Mouse (Mus musculus): ENCODE results near the gene Stam.
"Not testable (repeated sequence)": the region's sequence is repeated elsewhere in the genome, so short reads cannot be mapped to it uniquely, and the experiment has no call there.

The Stam gene

GRCm38 (mm10) chr2:14073362-14074220, at the start of gene Stam:
Gene Stam, plus strand, starts transcription at chr2:14074098.
- peak; percentile 68 to 90 for DNase-seq (ENCODE audit: low spot score in 2 of 2)

GRCm38 (mm10) chr2:14041249-14041648, 32.6 kb upstream of the Stam start:
- no peak for DNase-seq (ENCODE audit: low spot score in 2 of 2)

DNA sequence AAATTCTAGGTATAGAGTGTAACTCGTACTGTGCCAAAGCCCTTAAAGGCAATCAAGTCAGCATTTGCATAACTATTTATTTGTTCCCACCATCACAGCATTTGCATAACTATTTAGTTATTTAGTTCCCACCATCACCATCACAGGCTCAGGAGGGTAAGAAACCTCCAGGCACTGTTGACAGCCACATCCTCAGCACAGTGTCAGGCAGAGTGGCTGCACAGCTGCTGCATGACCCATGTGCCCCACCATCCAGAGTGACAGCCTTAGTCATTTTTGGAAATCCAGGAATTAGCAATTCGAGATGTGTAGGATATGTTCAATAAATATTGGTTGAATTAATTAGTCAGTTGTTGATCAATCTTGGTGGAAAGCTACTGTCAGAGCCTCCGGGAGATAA, 30.9 kb upstream of the Stam start:
- no peak for DNase-seq (ENCODE audit: low spot score in 2 of 2)

GRCm38 (mm10) chr2:14043577-14044170, 30.2 kb upstream of the Stam start:
- DNase-seq (ENCODE audit: low spot score in 2 of 2), result no peak

GRCm38 (mm10) chr2:14048381-14048780, 25.5 kb upstream of the Stam start:
- DNase-seq (ENCODE audit: low spot score in 2 of 2), result peak; percentile 22 to 83

DNA sequence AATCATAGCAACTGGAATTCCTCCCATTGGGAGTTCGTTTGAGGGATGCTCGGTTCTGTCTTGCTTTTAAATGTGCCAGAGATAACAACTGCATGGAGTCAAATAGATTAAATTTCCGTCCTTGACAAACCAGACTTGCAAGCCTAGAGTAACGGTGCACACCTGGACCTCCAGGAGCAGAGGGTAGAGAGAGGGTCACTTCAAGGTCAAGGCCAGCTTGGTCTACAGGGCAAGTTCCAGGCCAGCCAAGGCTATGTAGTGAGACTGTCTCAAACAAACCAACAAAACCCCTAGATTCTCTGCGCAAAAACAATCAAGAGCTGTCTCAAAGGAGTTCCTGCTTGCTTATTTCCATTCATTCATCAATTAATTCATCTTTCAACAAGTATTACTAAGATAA, 25.1 kb upstream of the Stam start:
- DNase-seq (ENCODE audit: low spot score in 2 of 2), result no peak

DNA sequence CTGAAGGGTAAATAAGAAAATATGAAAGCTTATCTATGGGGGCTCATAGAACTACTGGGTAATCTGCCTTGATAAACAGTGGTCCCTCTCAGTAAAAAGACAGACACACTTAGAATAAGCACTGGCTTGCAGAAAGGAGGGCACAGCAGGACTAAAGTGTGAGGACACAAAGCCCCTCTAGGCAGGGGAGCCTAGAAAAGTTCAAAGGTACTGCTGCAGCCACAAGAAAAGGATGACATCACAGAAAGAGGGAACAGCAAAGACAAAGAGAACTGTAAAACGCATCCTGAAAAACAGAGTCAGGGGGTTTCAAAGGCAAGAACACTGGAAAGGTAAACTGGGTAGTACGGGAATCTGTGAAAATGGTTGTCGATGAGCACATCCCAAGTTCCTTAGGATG, 20.3 kb upstream of the Stam start:
- no peak for DNase-seq (ENCODE audit: low spot score in 2 of 2)

- DNase-seq (ENCODE audit: low spot score in 2 of 2), result no peak
Observed at GRCm38 (mm10) chr2:14054163-14054562, 19.7 kb upstream of the Stam start.

DNA sequence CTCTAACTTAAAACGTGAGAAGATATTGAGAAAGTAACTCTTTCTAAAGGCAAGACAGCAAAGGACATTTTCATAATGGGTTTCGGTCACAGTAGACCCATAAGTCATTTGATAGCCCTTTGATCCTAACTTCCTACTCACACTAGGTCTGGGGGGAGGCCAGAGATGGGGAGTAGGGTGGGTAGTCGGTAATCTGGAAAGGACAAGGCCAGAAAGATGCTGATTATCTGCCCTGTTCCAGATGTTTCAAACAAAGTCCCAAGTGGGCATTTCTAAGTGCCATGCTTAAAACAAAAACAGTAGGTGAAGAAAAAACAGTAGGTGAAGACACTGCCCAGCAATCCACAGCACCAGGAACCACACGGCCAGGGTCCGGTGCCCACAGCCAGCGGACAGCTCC, 19.2 kb upstream of the Stam start:
- DNase-seq (ENCODE audit: low spot score in 2 of 2), result no peak

GRCm38 (mm10) chr2:14055168-14055565, 18.7 kb upstream of the Stam start:
- DNase-seq (ENCODE audit: low spot score in 2 of 2), result no peak

DNA sequence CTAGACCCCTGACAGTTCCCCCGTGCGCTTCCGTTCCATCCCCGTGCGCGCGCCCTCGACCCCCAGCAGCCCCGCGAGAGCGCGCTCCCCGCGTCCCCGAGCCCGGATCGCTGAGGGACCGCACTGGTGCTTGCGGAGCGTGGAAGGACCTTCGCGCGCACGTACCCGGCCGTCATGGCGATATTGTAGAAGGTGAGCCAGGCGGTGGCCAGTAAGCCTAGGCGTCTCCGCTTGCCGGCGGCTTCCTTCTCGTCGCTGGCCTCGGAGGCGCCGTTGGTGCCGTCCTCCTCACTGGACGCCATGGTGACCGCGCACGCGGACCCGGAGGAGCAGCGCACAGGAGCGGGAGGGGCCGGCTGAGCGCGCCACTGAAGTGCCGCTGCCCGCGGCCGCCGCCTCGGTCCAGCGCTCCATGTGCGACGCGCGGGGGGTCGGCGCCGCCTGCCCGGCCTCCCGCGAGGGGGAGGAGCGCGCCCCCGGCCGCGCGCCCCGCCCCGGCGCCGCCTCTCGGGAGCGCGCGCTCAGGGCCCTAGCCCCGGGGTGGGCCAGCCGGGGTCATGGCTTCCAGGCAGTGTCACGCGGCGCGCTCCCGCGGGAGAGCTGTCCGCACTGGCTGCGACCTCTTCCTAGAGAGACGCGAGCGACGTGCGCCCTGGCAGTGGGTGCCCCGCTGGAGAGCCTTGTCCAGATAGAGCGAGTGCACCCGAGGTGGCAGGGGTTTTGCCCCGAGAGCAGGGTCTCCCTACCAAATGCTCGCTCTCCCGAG, 18.1 kb upstream of the Stam start, which contains the start of gene Hacd1:
Hacd1 (minus strand) TSS at position 570 of the 766 bp plus-strand sequence.
- DNase-seq (ENCODE audit: low spot score in 2 of 2), result peak; percentile 38 to 79

GRCm38 (mm10) chr2:14065704-14066650, 7.9 kb upstream of the Stam start:
- no peak for DNase-seq (ENCODE audit: low spot score in 2 of 2)

- DNase-seq (ENCODE audit: low spot score in 2 of 2), result no peak
Observed at GRCm38 (mm10) chr2:14069027-14069426, 4.9 kb upstream of the Stam start.

- no peak for DNase-seq (ENCODE audit: low spot score in 2 of 2)
Observed at GRCm38 (mm10) chr2:14070466-14070865, 3.4 kb upstream of the Stam start.

DNA sequence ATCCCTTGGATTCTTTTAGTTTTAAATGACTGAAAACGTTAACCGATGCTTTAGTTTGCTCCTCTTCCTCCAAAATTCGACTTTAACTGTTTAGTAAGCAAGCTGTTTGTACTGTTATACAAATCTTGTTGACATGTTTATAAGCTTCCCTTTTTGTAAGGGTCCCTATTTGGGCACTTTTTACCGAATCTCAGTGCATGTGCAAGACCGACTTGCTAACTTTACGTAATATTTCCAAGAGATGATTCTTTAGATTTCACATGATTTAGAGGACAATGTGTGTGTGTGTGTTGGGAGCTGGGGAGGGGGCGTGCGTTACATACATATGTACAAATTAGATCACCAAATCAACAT, 913 bp upstream of the Stam start:
- no peak for DNase-seq (ENCODE audit: low spot score in 2 of 2)

GRCm38 (mm10) chr2:14074221-14074901, 463 bp downstream of the Stam start:
- no peak for DNase-seq (ENCODE audit: low spot score in 2 of 2)

DNA sequence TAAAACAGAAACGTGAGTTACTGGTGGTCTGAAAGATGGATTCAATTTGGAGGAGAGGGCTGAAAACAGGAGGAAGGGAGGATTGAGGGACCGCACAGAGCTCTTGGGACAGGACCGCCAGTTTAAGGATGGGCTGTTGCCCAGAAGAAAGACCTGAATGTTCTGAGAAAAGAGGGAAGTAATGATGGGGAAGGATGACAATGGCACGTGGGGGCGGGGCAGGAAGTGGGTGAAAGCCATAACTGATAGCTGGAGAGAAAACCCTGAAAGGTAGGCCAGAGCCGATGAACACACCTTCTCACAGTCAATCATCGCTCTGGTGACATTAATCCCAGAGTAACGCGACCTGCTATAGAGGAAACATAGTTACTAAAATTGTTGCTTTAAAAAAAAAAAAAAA, 4.6 kb downstream of the Stam start:
- not testable (repeated sequence) for DNase-seq (ENCODE audit: low spot score in 2 of 2)

GRCm38 (mm10) chr2:14100533-14100932, 26.6 kb downstream of the Stam start:
- DNase-seq (ENCODE audit: low spot score in 2 of 2), result no peak

GRCm38 (mm10) chr2:14102603-14103002, 28.7 kb downstream of the Stam start:
- DNase-seq (ENCODE audit: low spot score in 2 of 2), result no peak

DNA sequence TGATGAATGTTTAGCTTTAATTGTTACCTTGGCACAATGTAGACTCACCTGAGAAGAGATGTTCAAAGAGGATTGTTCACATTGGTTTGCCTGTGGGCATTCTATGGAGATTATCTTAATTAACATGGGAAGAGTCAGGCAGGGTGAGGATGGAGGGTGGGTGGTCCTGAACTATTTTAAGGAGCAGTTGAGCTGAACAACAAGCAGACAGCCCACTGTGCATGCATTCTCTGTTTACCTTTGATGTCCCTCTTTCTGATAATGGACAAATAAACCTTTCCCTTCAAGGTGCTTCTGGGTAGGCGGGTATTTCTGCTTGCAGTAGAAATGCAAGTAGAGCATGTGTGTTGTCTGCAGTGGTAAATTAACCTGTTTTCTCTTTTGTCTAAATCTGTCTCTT, 30.0 kb downstream of the Stam start:
- DNase-seq (ENCODE audit: low spot score in 2 of 2), result no peak

DNA sequence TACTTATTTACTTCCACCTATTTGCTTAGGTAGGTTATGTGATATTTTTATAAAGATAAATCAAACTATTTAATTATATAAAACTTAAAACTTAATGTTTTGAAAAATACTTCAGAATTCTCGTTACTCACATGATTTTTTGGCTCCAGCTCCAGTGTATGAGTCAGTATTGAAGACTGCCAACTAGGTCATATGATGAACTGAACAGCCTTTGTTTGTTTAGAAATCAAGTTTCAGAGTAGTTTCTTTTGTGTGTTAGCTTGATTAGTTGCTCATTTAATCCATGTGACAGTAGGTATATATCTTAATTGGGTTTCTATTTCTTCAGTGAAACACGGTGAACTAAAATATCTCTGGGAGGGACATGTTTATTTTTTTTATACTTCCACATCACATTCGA, 33.8 kb downstream of the Stam start:
- no peak for DNase-seq (ENCODE audit: low spot score in 2 of 2)

Measured in left cerebral cortex, adult 9 months (tissue).